In the genomic region with DNA sequence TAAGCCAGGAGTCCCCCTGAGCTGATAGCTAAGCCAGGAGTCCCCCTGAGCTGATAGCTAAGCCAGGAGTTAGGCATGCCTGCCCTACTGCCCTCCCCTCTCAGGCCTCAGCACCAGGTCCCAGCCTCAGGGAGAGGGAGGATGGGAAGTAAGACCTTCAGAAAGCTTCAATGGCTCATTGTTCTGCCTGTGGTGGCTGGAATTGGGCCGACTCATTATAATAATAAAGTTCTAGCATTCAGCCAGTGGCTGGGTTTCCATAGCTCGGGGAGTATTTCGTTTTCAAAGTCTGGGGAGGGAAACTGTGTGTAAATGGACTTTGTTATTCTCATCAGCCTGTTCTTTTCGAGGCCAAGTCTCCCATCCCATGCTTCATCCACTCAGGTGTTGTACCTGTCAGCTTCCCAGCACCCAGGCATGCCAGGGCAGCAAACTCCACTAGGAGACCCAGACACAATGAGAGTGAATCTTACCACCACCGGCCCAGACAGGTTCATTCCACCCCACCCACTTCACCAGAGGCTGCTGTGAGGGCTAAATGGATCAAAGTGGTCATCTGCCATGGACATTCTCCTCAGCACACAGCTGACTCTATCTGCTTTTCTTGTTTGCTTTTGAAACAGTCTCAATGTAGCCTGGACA, we compare ENCODE assay signal across 12 mouse cellular contexts. TPM values are rescaled to one million over a fixed set of nuclear protein-coding genes. Genes with fewer than 3 reads are reported as not detected.
DNase-seq lines count a peak whose midpoint lies in the region; ATAC-seq lines count a peak whose summit lies in the region.
"Had no signal": no experiment of that assay in that cellular context is flagged by ENCODE, and none has a peak within 500 bp of the region (broad histone marks: within the 10 kb centered on the region; RNA-seq: fewer than 3 reads in every experiment).

No protein-coding gene starts in this region.

- 27% methylated on average over 5 of the region's 5 CpGs for WGBS in embryonic facial prominence, embryonic 10.5 days
- WGBS in forebrain, embryonic 16.5 days, result 9% methylated on average over 5 of the region's 5 CpGs

- H3K36me3 ChIP-seq in embryonic facial prominence, embryonic 10.5 days (replicated peaks), result no peaks in the 10 kb centered on the region; the same call in 1 of the 2 replicates
- no peaks in the 10 kb centered on the region for H3K36me3 ChIP-seq in forebrain, embryonic 16.5 days (ENCODE audit: control insufficient read depth, insufficient read depth)

- no peak overlapping the region for H3K4me2 ChIP-seq in forebrain, embryonic 16.5 days (ENCODE audit: low read length)

- H3K27me3 ChIP-seq in embryonic facial prominence, embryonic 10.5 days (replicated peaks; ENCODE audit: low read depth, poor library complexity, severe bottlenecking), result no peaks in the 10 kb centered on the region
- H3K27me3 ChIP-seq in forebrain, embryonic 16.5 days (replicated peaks; ENCODE audit: control insufficient read depth, insufficient read depth, low read length), result no peaks in the 10 kb centered on the region

- H3K4me3 ChIP-seq in embryonic facial prominence, embryonic 10.5 days, result no peak overlapping the region
- H3K4me3 ChIP-seq in forebrain, embryonic 16.5 days (replicated peaks; ENCODE audit: low read length), result no peak overlapping the region
- H3K4me3 ChIP-seq: myocyte had no signal

- H3K4me1 ChIP-seq in embryonic facial prominence, embryonic 10.5 days, result peaks cover 29% of the 10 kb centered on the region
- H3K4me1 ChIP-seq in forebrain, embryonic 16.5 days (replicated peaks; ENCODE audit: control insufficient read depth, insufficient read depth, low read length), result 0 out of 2 replicates have a peak, but pooled peaks cover 2% of the 10 kb centered on the region

- no peaks in the 10 kb centered on the region for H3K9me3 ChIP-seq in embryonic facial prominence, embryonic 10.5 days
- no peaks in the 10 kb centered on the region for H3K9me3 ChIP-seq in forebrain, embryonic 16.5 days (ENCODE audit: control insufficient read depth, low read length)
- H3K9me3 ChIP-seq: G1E had no signal

- peak; percentile 6 for DNase-seq in thymus, postnatal 4 days
- DNase-seq in thymus, adult 18-20 months, result no peak
- DNase-seq in embryonic facial prominence, embryonic 10.5 days (ENCODE audit: low spot score), result no peak
- peak; percentile 53 for DNase-seq in retina, embryonic 14.5 days (ENCODE audit: low spot score)
- no peak for DNase-seq in lung, postnatal 25 days (ENCODE audit: low spot score)
- DNase-seq in adrenal gland, postnatal 36 days, result no peak
- DNase-seq: kidney, adult 11 months; liver had no signal

- H3K27ac ChIP-seq in embryonic facial prominence, embryonic 10.5 days (replicated peaks), result peak overlapping the region; percentile 63
- no peak overlapping the region for H3K27ac ChIP-seq in forebrain, embryonic 16.5 days (ENCODE audit: low read length)

- no peak overlapping the region for H3K9ac ChIP-seq in forebrain, embryonic 16.5 days (replicated peaks; ENCODE audit: low read depth, low read length)

- peak; percentile 66 for ATAC-seq in forebrain, embryonic 16.5 days
- ATAC-seq in erythroid progenitor cell, adult 5-6 weeks (replicated peaks; ENCODE audit: low FRiP score, poor library complexity, severe bottlenecking), result no peak

RNA-seq across cellular contexts. Expression of a gene that starts 13.6 kb away (rescaled TPM):
- 17.9 and 19.1 TPM in 2 replicates for polyA plus RNA-seq in embryonic facial prominence, embryonic 10.5 days (2016; fragmentation: Nextera tagmentation; extraction: Ambion mirVana)
- polyA plus RNA-seq in forebrain, embryonic 16.5 days (2015; fragmentation: Nextera tagmentation; extraction: Ambion mirVana), result 14.1 and 14.6 TPM in 2 replicates
- total RNA-seq in adrenal gland, postnatal 36 days (2021), result 1 to 10 TPM; 4.9 to 5.9 TPM
- total RNA-seq in erythroid progenitor cell, adult 5-6 weeks (2015; ENCODE audit: low replicate concordance), result 17.2 and 18.7 TPM in 2 replicates
- total RNA-seq in erythroid progenitor cell, adult 5-6 weeks (2017; ENCODE audit: low replicate concordance), result 1.2 TPM in 1 of 2 replicates, not detected in the other

RNA-seq across cellular contexts. Expression of a gene that starts 13.8 kb away (rescaled TPM):
- 3.8 and 4.1 TPM in 2 replicates for polyA plus RNA-seq in embryonic facial prominence, embryonic 10.5 days (2016; fragmentation: Nextera tagmentation; extraction: Ambion mirVana)
- polyA plus RNA-seq in forebrain, embryonic 16.5 days (2015; fragmentation: Nextera tagmentation; extraction: Ambion mirVana), result 2.4 and 3.4 TPM in 2 replicates
- total RNA-seq in adrenal gland, postnatal 36 days (2021), result 1 to 10 TPM; 4.4 to 5.6 TPM
- 2.9 and 5.0 TPM in 2 replicates for total RNA-seq in erythroid progenitor cell, adult 5-6 weeks (2015; ENCODE audit: low replicate concordance)
- 1.0 and 3.0 TPM in 2 replicates for total RNA-seq in erythroid progenitor cell, adult 5-6 weeks (2017; ENCODE audit: low replicate concordance)

RNA-seq across cellular contexts. Expression of a gene that starts 58.3 kb away (rescaled TPM):
- 56.2 and 58.4 TPM in 2 replicates for polyA plus RNA-seq in embryonic facial prominence, embryonic 10.5 days (2016; fragmentation: Nextera tagmentation; extraction: Ambion mirVana)
- polyA plus RNA-seq in forebrain, embryonic 16.5 days (2015; fragmentation: Nextera tagmentation; extraction: Ambion mirVana), result 88.8 and 98.1 TPM in 2 replicates
- 100 to 1,000 TPM; 193 to 249 TPM for total RNA-seq in adrenal gland, postnatal 36 days (2021)
- total RNA-seq in erythroid progenitor cell, adult 5-6 weeks (2015; ENCODE audit: low replicate concordance), result 129 and 131 TPM in 2 replicates
- total RNA-seq in erythroid progenitor cell, adult 5-6 weeks (2017; ENCODE audit: low replicate concordance), result 66.4 and 67.4 TPM in 2 replicates

RNA-seq across cellular contexts. Expression of a gene that starts 58.7 kb away (rescaled TPM):
- polyA plus RNA-seq in embryonic facial prominence, embryonic 10.5 days (2016; fragmentation: Nextera tagmentation; extraction: Ambion mirVana), result 27.9 and 32.3 TPM in 2 replicates
- 24.0 and 27.8 TPM in 2 replicates for polyA plus RNA-seq in forebrain, embryonic 16.5 days (2015; fragmentation: Nextera tagmentation; extraction: Ambion mirVana)
- 10 to 100 TPM; 73.3 to 97.3 TPM for total RNA-seq in adrenal gland, postnatal 36 days (2021)
- total RNA-seq in erythroid progenitor cell, adult 5-6 weeks (2015; ENCODE audit: low replicate concordance), result 117 and 217 TPM in 2 replicates
- total RNA-seq in erythroid progenitor cell, adult 5-6 weeks (2017; ENCODE audit: low replicate concordance), result 138 and 221 TPM in 2 replicates

Comparison
In these comparisons a context has a peak if more than half of its experiments do, and no peak if none do; other contexts are left out.
1. DNase-seq: peak in thymus, postnatal 4 days (single experiment) and retina, embryonic 14.5 days (single experiment); none in thymus, adult 18-20 months (0 of 2), embryonic facial prominence, embryonic 10.5 days (single experiment), lung, postnatal 25 days (single experiment) and adrenal gland, postnatal 36 days (0 of 2).